Mouse (Mus musculus): ENCODE measurements at regions not wholly inside any gene's neighbourhood (a gene's known extent, or its start where the extent isn't known, plus 50 kb on each side); places are given as distances from the start of the nearest gene placed in this dataset.

DNA sequence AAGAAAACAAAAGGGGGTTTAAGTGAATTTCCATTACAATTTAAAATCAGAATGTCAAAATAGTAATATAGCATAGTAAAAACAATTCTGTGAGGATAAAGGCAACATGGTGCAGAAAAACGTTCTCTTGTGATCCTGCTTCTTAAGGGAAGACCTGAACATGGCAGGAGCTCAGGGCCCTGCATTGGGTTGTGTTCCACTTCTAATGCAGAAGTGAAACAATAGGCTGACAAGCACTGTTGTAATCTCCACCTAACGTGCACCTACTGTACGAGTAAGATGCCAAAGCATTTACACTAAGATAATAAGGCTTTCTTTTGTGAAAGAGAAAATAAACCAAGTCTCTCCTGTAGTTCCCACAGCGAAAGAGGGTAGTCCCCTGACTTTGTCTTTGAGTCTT lies 136.3 kb upstream of the Zc3h15 start:
- Histone ChIP-seq H3K4me2 (replicated peaks) (no peak overlapping the region), H3K4me3 (no peak overlapping the region), H3K36me3 (no peaks in the 10 kb centered on the region), H3K9me3 (no peaks in the 10 kb centered on the region), H3K27me3 (replicated peaks) (no peaks in the 10 kb centered on the region), H3K27ac (no peak overlapping the region), H3K4me1 (no peaks in the 10 kb centered on the region), H3K9ac (no peak overlapping the region)
- whole genome bisulfite sequencing = 74% methylated on average over 4 of the region's 4 CpGs
- ATAC-seq (ENCODE audit: low FRiP score, low read depth) = no peak

DNA sequence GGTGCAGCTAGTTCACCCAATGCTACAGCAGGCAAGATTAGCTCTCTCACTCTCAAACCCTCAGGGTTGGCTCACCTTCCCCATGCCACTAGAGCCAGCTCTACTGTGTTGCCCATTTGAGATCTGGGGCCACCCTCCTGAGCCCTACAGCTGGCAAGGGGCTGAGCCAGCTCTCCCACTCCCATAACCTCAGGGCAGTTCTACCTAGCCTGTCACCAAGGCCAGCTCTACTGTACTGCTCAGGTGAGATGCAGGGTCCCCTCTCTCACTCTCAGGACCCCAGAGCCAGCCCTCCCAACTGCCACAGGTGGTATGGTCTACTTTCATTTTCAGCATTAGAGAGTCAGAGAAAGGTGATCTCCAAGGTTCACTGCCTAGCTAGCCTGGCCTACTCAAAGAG lies 94.8 kb upstream of the Zc3h15 start:
- Histone ChIP-seq H3K27me3 (replicated peaks) (no peaks in the 10 kb centered on the region), H3K27ac (no peak overlapping the region), H3K9me3 (no peaks in the 10 kb centered on the region), H3K4me1 (no peaks in the 10 kb centered on the region), H3K4me2 (replicated peaks) (no peak overlapping the region), H3K9ac (no peak overlapping the region), H3K36me3 (no peaks in the 10 kb centered on the region), H3K4me3 (no peak overlapping the region)
- ATAC-seq (ENCODE audit: low FRiP score, low read depth) = 0 out of 2 replicates have a peak, but pooled peaks have one; percentile 9

DNA sequence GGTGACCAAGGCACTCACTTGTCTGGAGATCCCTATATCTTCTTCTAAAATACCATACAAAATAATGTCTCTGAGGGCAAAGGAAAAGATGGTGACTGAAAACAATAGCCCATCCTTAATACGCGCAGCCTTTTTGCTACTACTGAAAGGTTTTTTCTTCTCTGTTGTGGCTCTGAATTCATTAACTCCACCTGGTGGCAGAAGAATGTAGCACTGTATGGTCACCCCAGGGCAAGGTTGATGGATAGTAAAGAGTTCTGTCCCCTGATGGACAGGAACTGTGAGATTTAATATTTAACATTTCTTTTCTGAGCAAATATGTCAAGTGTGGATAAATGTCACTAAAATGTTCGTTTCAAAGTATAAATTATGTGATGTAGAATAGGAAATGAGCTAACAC lies 91.9 kb upstream of the Zc3h15 start:
- no peaks in the 10 kb centered on the region for H3K9me3 ChIP-seq
- 58% methylated on average over 3 of the region's 3 CpGs for WGBS
- H3K4me2 ChIP-seq (replicated peaks) = no peak overlapping the region
- no peak overlapping the region for H3K4me3 ChIP-seq
- no peaks in the 10 kb centered on the region for H3K36me3 ChIP-seq
- no peak overlapping the region for H3K9ac ChIP-seq
- H3K4me1 ChIP-seq = no peaks in the 10 kb centered on the region
- no peak for ATAC-seq (ENCODE audit: low FRiP score, low read depth)
- H3K27me3 ChIP-seq (replicated peaks) = no peaks in the 10 kb centered on the region
- H3K27ac ChIP-seq = no peak overlapping the region
